Mouse (Mus musculus): ENCODE results near the gene Ipcef1.

DNA sequence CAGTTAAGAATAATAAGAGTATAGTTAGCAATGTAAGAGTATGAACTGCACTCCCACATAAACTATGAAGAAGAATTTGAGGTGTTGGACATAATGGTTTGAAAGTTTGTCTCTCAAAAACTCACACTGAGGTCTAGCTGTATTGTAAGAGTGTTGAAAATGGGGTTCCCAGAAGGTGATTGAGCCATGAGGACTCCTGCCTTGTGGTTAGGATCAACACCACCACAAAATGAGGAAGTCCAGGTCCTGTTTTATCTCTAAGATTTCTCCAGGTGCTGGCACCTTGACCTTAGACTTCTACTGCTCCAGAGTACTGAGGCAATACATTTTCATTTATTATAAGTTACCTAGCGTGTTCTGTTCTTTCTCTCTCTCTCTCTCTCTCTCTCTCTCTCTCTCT is 178.4 kb downstream of the Ipcef1 start:
- no peak for TF ChIP-seq EP300 (optimal IDR thresholded peaks at IDR 0.05)
- TF ChIP-seq CTCF (IDR thresholded peaks at IDR 0.05; ENCODE audit: low read depth), result no peak
